ENCODE assay signal across 8 mouse cellular contexts in genomic region chr7:83878676-83879448, GRCm38 (mm10). TPM values are rescaled to one million over a fixed set of nuclear protein-coding genes. Genes with fewer than 3 reads are reported as not detected.
DNase-seq lines count a peak whose midpoint lies in the region; ATAC-seq and TF ChIP-seq lines count a peak whose summit lies in the region.

No protein-coding gene starts in this region.

- no peak for TF ChIP-seq CTCF in cerebellum, adult 2 months (IDR thresholded peaks at IDR 0.05; ENCODE audit: borderline replicate concordance, insufficient read depth, low read depth, low read length)
- TF ChIP-seq CTCF in spleen, adult 2 months (IDR thresholded peaks at IDR 0.05; ENCODE audit: extremely low read depth, insufficient read depth, insufficient read length, insufficient replicate concordance) = no peak

- no peak overlapping the region for H3K9ac ChIP-seq in kidney, embryonic 15.5 days

- H3K9me3 ChIP-seq in kidney, embryonic 15.5 days (replicated peaks) = no peaks in the 10 kb centered on the region

- peak overlapping the region; percentile 48; the same call in 1 of the 2 replicates for H3K27ac ChIP-seq in cerebellum, adult 2 months (ENCODE audit: insufficient read depth, low read length)
- peak overlapping the region; percentile 44 for H3K27ac ChIP-seq in spleen, adult 2 months (ENCODE audit: insufficient read depth, low read length)
- H3K27ac ChIP-seq in kidney, embryonic 15.5 days = 0 out of 2 replicates have a peak overlapping the region, but pooled peaks have one; percentile 16

- H3K27me3 ChIP-seq in cerebellum, adult 2 months (ENCODE audit: control insufficient read depth, insufficient read depth, low read length) = no peaks in the 10 kb centered on the region
- H3K27me3 ChIP-seq in spleen, adult 2 months (ENCODE audit: control insufficient read depth, insufficient read depth, low read length) = no peaks in the 10 kb centered on the region
- no peaks in the 10 kb centered on the region for H3K27me3 ChIP-seq in kidney, embryonic 15.5 days

- H3K36me3 ChIP-seq in spleen, adult 2 months (ENCODE audit: control insufficient read depth, insufficient read depth, low read length) = no peaks in the 10 kb centered on the region; the same call in 1 of the 2 replicates
- peaks cover 34% of the 10 kb centered on the region for H3K36me3 ChIP-seq in kidney, embryonic 15.5 days

- H3K4me1 ChIP-seq in cerebellum, adult 2 months (ENCODE audit: control insufficient read depth, insufficient read depth, low read length) = peaks cover 11% of the 10 kb centered on the region; the same call in 1 of the 2 replicates
- H3K4me1 ChIP-seq in spleen, adult 2 months (ENCODE audit: control insufficient read depth, insufficient read depth, insufficient read length) = peaks cover 11% of the 10 kb centered on the region
- H3K4me1 ChIP-seq in kidney, embryonic 15.5 days = peaks cover 50% of the 10 kb centered on the region

- 51% methylated on average over 5 of the region's 5 CpGs for WGBS in cerebellum, adult 2 months
- WGBS in spleen, adult 2 months = 21% methylated on average over 5 of the region's 5 CpGs
- WGBS in kidney, embryonic 15.5 days = 24% methylated on average over 5 of the region's 5 CpGs

- H3K4me3 ChIP-seq in cerebellum, adult 2 months (replicated peaks; ENCODE audit: insufficient read depth, low read depth, low read length) = peak overlapping the region; percentile 10
- H3K4me3 ChIP-seq in spleen, adult 2 months (ENCODE audit: extremely low read depth, insufficient read depth, insufficient read length) = 0 out of 2 replicates have a peak overlapping the region, but pooled peaks have one; percentile 12
- no peak overlapping the region for H3K4me3 ChIP-seq in kidney, embryonic 15.5 days (replicated peaks)

- DNase-seq in cerebellum, adult 2 months = peak in 1 of 2 experiments; percentile 35
- DNase-seq in spleen, adult 2 months (ENCODE audit: low read depth in 1 of 2, low spot score in 2 of 2) = peak in 1 of 2 experiments; percentile 12
- no peak for DNase-seq in spleen, adult 12 weeks (ENCODE audit: low spot score)
- DNase-seq in retina, postnatal 1 day = peak; percentile 86
- DNase-seq in layer of hippocampus, postnatal 36 days = no peak
- DNase-seq in frontal cortex, postnatal 14 days (ENCODE audit: low spot score in 2 of 2) = no peak

- 0 out of 2 replicates have a peak overlapping the region, but pooled peaks have one; percentile 25 for H3K4me2 ChIP-seq in kidney, embryonic 15.5 days

- no peak for TF ChIP-seq POLR2A in cerebellum, adult 2 months (IDR thresholded peaks at IDR 0.05; ENCODE audit: borderline replicate concordance, insufficient read depth, low read length)
- no peak for TF ChIP-seq POLR2A in spleen, adult 2 months (IDR thresholded peaks at IDR 0.05; ENCODE audit: low read depth, low read length)

- no peak for ATAC-seq in cerebellum, adult (ENCODE audit: insufficient number of reproducible peaks, low FRiP score, low TSS enrichment)
- no peak for ATAC-seq in kidney, embryonic 15.5 days (replicated peaks; ENCODE audit: low FRiP score)

RNA-seq across cellular contexts. Expression of gene Tlnrd1, which starts 5.2 kb away (rescaled TPM):
- polyA plus RNA-seq in cerebellum, adult 2 months (2012; rRNA removed) = 23.4 and 25.2 TPM in 2 replicates
- 23.5 and 38.9 TPM in 2 replicates for polyA plus RNA-seq in spleen, adult 2 months (2012; rRNA removed)
- polyA plus RNA-seq in kidney, embryonic 15.5 days (2015; fragmentation: Nextera tagmentation; extraction: Ambion mirVana) = 10.4 and 11.0 TPM in 2 replicates
- 10 to 100 TPM; 20.0 to 20.8 TPM for total RNA-seq in layer of hippocampus, postnatal 36 days (2021)

RNA-seq across cellular contexts. Expression of gene Mesd, which starts 5.4 kb away (rescaled TPM):
- 34.6 and 35.1 TPM in 2 replicates for polyA plus RNA-seq in cerebellum, adult 2 months (2012; rRNA removed)
- polyA plus RNA-seq in spleen, adult 2 months (2012; rRNA removed) = 5.4 and 6.2 TPM in 2 replicates
- polyA plus RNA-seq in kidney, embryonic 15.5 days (2015; fragmentation: Nextera tagmentation; extraction: Ambion mirVana) = 115 and 119 TPM in 2 replicates
- total RNA-seq in layer of hippocampus, postnatal 36 days (2021) = 10 to 100 TPM; 57.7 to 76.4 TPM
